Mouse (Mus musculus) cerebellum, adult 2 months (tissue): ENCODE measurements around the gene Cep250.

ENCODE experiments used
- CTCF ChIP-seq: fragments of 200-500 bp; IDR thresholded peaks from 2 replicates; pipeline ENCODE4 v1.5.1; 2011; ENCODE audit warnings: low read depth, mild to moderate bottlenecking, control low read depth, low read length, moderate library complexity, borderline replicate concordance; ENCODE audit not compliant: insufficient read depth
- POLR2A ChIP-seq: fragments of 200-500 bp; IDR thresholded peaks from 2 replicates; pipeline ENCODE4 v1.6.1; 2011; ENCODE audit warnings: low read length, control low read depth, borderline replicate concordance; ENCODE audit not compliant: insufficient read depth

DNA sequence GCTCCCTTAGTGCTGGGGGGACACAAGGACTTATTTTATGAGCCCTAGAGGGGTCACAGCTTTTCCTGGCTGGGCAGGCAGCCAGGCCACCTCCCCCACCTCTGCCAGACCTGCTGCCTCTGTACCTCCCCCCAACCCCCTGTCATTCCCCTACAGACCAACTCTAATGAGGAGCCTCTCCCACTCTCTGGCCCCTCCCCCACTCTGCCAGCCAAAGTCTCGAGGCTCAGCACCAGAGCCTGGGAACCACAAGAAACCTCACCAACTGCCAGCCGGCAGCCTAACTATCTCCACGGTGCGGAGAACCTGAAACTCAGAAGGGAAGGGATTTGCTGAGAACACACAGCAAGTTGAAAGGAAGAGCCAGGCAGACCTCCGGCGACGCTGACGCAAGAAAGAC lies 12.8 kb upstream of the Cep250 start:
- TF ChIP-seq POLR2A (no peak), CTCF (no peak)
